Mouse (Mus musculus): Measurements from ENCODE around the gene Insyn1.

Gene Insyn1

GRCm38 (mm10) chr9:58532236-58532635, 43.8 kb downstream of the Insyn1 start:
- DNase-seq (ENCODE audit: extremely low spot score, low spot score): no peak

DNA sequence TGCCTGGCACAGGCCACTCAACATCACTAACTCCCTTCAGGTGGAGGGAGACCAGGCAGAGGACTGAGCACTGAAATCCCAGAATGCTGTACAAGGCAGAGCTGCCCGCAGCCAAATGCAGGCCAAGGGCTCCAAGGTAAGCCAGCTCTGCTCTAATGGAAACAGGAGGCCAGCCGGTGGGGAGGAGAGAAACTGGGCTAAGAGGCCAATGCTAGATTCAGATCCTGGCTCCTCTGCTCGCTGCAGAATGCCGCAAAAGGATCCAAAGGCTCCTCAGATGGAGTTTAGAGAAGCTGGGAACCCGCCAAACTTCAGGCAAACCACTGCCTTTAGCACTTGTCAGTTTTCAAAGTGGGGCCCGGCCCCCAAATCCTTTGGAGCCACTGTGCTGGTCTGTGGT, 44.9 kb downstream of the Insyn1 start:
- DNase-seq (ENCODE audit: extremely low spot score, low spot score): no peak

DNA sequence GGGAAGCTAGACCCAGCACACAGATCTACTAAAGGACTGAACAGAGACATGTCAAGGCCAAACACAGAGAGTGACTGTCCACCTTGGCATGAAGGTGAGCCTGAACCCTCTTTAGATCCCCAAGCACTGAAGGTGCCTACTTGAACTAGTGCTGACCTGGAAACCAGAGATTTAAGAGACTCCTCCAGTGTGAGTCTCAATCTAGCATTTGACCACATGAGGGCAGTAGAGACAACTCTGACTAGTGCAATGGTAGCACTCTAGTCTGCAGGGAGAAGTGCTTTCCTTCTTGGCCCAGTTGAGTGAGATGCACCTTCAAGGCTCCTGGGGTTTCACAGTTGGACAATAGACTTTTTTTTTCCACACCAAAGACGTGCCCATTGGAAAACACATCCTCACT, 46.4 kb downstream of the Insyn1 start:
- DNase-seq (ENCODE audit: extremely low spot score, low spot score): peak; percentile 42

DNA sequence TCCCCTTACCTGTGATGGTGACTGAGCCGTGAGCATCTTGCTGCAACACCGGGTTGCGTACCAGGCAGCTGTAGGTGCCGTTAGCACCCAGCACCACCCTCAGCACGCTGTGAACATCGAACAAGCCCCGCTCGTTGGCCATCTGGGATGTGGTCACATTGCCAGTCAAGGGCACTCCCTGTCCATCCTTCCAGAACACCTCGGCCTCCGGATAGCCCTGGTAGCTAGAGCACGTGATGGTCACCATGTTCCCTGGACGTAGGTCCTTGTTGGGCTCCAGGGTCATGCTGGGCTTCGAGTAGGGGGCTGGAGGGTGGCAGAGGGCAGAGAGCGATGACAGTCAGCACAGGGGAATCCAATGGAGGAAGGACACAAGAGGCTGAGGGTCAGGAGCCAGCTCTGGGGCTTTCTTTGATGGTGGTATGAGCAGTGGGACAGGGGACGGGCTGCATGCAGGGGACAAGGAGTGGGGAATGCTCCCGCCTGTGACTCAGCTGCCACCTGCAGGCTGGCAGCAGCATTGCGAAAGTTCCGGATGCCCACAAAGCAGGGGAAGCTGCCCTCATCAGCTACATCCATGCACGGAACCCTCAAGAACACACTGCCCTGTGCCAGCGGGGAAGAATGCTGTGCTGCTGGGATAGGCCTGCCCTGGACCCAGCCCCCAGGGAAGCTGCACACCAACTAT, 47.2 kb downstream of the Insyn1 start:
- DNase-seq (ENCODE audit: extremely low spot score, low spot score): peak; percentile 34

GRCm38 (mm10) chr9:58537774-58538173, 49.4 kb downstream of the Insyn1 start:
- no peak for DNase-seq (ENCODE audit: extremely low spot score, low spot score)

DNA sequence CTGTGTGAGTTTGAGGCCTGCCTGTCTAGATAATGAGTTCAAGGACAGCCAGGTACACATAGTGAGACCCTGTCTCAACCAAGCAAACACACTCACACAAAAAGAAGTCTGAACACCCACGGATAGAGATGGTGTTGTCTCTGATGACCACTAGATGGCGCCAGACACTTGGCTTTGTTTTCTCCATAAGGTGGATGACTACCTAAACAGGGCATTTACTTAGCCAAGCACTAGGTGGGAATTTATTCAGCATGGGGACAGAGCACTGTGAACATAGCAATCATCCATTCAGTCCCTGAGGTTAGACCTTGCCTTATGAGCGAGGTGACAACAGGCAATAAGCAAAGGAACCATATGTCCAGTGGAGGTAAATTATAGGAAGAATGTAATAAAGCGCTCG, 51.5 kb downstream of the Insyn1 start:
- peak; percentile 49 for DNase-seq (ENCODE audit: extremely low spot score, low spot score)

GRCm38 (mm10) chr9:58541895-58542338, 53.5 kb downstream of the Insyn1 start:
- DNase-seq (ENCODE audit: extremely low spot score, low spot score): peak; percentile 16

- no peak for DNase-seq (ENCODE audit: extremely low spot score, low spot score)
Measured at GRCm38 (mm10) chr9:58544879-58545324, 56.5 kb downstream of the Insyn1 start.

DNA sequence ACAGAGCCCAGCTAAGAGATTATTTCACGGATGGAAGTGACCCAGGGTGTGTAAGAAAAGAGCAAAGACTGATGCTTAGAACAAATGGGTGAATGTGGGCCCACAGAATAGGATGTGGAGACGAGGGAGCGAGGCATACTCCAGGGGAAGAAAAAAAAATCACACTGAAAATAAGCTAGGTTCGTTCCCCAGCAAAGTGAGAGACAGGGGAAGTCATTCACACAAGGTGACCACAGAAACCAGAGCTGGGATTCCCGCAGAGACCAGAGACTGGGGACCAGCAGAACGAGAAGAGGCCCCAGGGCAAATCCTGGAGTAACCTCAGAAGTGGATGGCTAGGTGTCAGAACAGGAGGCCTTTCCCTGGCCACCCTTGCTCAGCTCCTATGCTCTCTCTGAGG, 57.0 kb downstream of the Insyn1 start:
- DNase-seq (ENCODE audit: extremely low spot score, low spot score): no peak

DNA sequence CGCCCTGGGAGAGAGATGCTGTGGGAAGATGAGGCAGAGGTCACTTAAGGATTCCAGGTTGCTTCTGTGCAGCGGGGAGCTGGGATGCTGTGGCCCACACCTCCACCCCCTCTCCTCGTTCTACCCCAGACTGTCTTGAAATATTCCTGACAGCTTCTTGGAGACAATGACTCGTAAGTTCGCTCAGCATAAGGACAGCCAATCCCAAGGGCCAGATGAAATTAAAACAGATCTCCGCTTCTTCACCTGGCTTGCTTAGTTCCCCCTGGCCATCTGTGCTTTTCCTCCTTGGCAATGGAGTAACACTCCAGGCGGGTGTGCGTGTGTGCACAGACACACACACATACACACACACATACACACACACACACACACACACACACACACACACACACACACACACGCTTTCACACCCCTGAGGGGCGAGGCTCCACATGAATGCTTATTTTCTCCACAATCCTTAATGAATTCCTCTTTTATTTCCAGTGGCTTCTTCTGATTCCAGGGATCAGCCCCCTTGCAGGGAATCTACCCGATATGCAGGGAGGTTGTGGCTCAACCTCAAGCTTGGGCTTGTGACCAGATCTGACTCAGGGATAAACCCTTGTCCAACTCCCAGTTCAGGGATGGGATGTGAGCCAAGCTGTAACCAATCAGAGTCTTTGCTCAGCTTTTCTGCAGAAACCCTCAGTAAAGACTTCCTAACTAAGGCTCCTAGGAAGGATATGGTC, 58.4 kb downstream of the Insyn1 start:
- DNase-seq (ENCODE audit: extremely low spot score, low spot score): no peak

DNA sequence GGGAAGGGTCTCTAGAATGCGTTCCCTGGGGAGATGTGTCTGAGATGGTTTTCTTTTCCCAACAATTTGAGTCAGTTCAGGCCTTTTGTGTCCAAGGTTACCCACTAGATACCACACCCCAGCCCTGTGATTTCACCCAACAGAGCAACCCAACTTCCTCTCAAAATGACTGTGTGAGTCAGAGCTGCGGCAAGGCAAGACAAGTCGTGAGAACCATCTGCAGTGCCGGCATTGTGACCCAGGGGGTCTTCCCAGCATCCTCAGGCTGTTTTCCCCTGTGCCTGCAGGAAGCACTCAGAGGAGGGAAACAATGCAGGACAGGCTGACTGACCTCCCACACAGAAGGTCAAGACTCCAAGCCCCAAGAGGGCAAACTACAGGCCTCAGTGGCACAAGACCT, 60.5 kb downstream of the Insyn1 start:
- DNase-seq (ENCODE audit: extremely low spot score, low spot score): no peak
